Mouse (Mus musculus) thymus, adult 2 months (tissue): ENCODE results near the gene Tnk1. TPM values are rescaled to one million over a fixed set of nuclear protein-coding genes. Genes with fewer than 3 reads are reported as not detected.

Experiments
- DNase-seq: peaks from one replicate; pipeline ENCODE4 v3.0.0; 2021
- H3K27ac ChIP-seq: fragments of 200-500 bp; 2 replicates; pipeline ENCODE4 v1.5.1; 2012; ENCODE audit warnings: low read length, control low read depth; ENCODE audit not compliant: control insufficient read depth, insufficient read depth
- H3K27me3 ChIP-seq: fragments of 200-500 bp; 2 replicates; pipeline ENCODE4 v1.6.1; 2012; ENCODE audit warnings: mild to moderate bottlenecking, low read length, moderate library complexity, mixed read lengths; ENCODE audit not compliant: control insufficient read depth, insufficient read depth
- H3K36me3 ChIP-seq: fragments of 200-500 bp; 2 replicates; pipeline ENCODE4 v1.6.1; 2012; ENCODE audit warnings: mild to moderate bottlenecking, low read length, moderate library complexity; ENCODE audit not compliant: control insufficient read depth, insufficient read depth
- H3K4me1 ChIP-seq: fragments of 200-500 bp; replicated peaks from 2 replicates; pipeline ENCODE4 v1.6.1; 2012; ENCODE audit warnings: low read length; ENCODE audit not compliant: control insufficient read depth, insufficient read depth
- H3K4me3 ChIP-seq: fragments of 200-500 bp; 2 replicates; pipeline ENCODE4 v1.5.1; 2012; ENCODE audit warnings: mild to moderate bottlenecking, low read length, control low read depth, moderate library complexity; ENCODE audit not compliant: control insufficient read depth, insufficient read depth
- CTCF ChIP-seq: fragments of 200-500 bp; IDR thresholded peaks from 2 replicates; pipeline ENCODE4 v1.5.1; 2012; ENCODE audit warnings: mild to moderate bottlenecking, control low read depth, low read length, moderate library complexity, borderline replicate concordance; ENCODE audit not compliant: control insufficient read depth, poor library complexity, insufficient read depth; ENCODE audit errors: extremely low read depth
- POLR2A ChIP-seq: fragments of 200-500 bp; IDR thresholded peaks from 2 replicates; pipeline ENCODE4 v1.6.1; 2012; ENCODE audit warnings: mild to moderate bottlenecking, low read length, control low read depth, moderate library complexity; ENCODE audit not compliant: control insufficient read depth, poor library complexity, insufficient read depth; ENCODE audit errors: extremely low read depth
- WGBS: fragments of 180-500 bp; shearing (Covaris S2); methylation state at CpG from one replicate; pipeline ENCODE4 v1.1.7; 2018; 5-methylcytosine and 5-hydroxymethylcytosine counted together
- polyA plus RNA-seq: library from polyadenylated mRNA; depleted of rRNA; stranded (reverse); fragments of >200 nt; gene quantifications from 2 replicates; pipeline ENCODE4 v1.2.3, GENCODE M21; 2012; rRNA removed

Gene Tnk1
- polyA plus RNA-seq, 1 experiment, result 3.1 TPM

DNA sequence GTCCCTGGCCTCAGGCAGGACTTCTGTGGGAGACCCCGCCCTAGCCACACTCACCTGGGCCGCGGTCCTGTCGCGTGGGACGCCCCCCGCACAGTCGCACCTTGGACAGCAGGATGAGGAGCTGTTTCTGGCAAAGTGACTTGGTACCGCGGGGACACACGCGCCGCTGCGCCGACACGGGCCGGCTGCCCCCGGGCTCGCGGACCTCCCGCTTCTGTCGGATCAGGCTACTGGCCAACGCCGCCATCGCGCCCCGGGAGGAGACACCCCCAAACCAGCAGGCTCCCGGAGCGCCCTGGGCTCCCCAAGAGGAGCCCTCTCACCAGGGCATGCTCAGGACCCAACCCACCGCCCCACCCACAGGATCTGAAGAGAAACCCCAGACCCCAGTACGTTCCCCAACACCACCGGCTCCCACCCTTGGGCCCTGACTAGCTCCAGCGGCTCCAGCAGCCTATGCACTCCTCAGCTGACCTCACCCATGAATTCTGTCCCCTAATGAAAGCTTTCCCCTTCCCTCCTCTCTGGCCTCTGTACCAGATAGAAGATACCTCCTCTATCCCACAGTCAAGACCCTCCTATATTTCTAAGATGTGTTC lies 57.1 kb downstream of the Tnk1 start, which contains the start of gene Fgf11:
TSS of gene Fgf11 (minus strand) at position 479 of the 599 bp plus-strand sequence.
- DNase-seq, result no peak
- H3K27me3 ChIP-seq, result peaks cover 20% of the 10 kb centered on the region; the same call in 1 of the 2 replicates
- peaks cover 36% of the 10 kb centered on the region for H3K4me1 ChIP-seq
- TF ChIP-seq CTCF (no peak), POLR2A (no peak)
- no peak within 1 kb of the TSS for H3K27ac ChIP-seq
- WGBS, result 9% methylated on average over 33 of the region's 33 CpGs
- peak within 1 kb of the TSS; percentile 50 for H3K4me3 ChIP-seq
- no peaks in the 10 kb centered on the region for H3K36me3 ChIP-seq

Other genes starting within 250 kb of the Tnk1 start
- not detected in 2 replicates for gene Shbg, start 240.8 kb downstream of the Tnk1 start, polyA plus RNA-seq
- 0.67 and 0.73 TPM in 2 replicates for gene Sat2, start 236.7 kb downstream of the Tnk1 start, polyA plus RNA-seq
- gene Fxr2, start 225.7 kb downstream of the Tnk1 start, polyA plus RNA-seq, result 94.1 and 96.0 TPM in 2 replicates
- 0.24 and 0.52 TPM in 2 replicates for gene Sox15, start 203.4 kb downstream of the Tnk1 start, polyA plus RNA-seq
- gene Mpdu1, start 196.1 kb downstream of the Tnk1 start, polyA plus RNA-seq, result 174 and 178 TPM in 2 replicates
- 101 and 117 TPM in 2 replicates for gene Cd68, start 192.6 kb downstream of the Tnk1 start, polyA plus RNA-seq
- gene Eif4a1, start 186.3 kb downstream of the Tnk1 start, polyA plus RNA-seq, result 669 and 722 TPM in 2 replicates
- 83.3 and 89.1 TPM in 2 replicates for gene Senp3, start 176.6 kb downstream of the Tnk1 start, polyA plus RNA-seq
- 2.2 and 3.0 TPM in 2 replicates for gene Tnfsf13, start 172.9 kb downstream of the Tnk1 start, polyA plus RNA-seq
- 12.2 and 16.3 TPM in 2 replicates for gene Tnfsf12, start 162.9 kb downstream of the Tnk1 start, polyA plus RNA-seq
- 2.7 and 3.4 TPM in 2 replicates for gene Tnfsfm13, start 162.6 kb downstream of the Tnk1 start, polyA plus RNA-seq
- gene Polr2a, start 100.1 kb downstream of the Tnk1 start, polyA plus RNA-seq, result 113 and 125 TPM in 2 replicates
- gene Slc35g3, start 96.8 kb downstream of the Tnk1 start, polyA plus RNA-seq, result 0.08 and 0.29 TPM in 2 replicates
- gene Zbtb4, start 92.8 kb downstream of the Tnk1 start, polyA plus RNA-seq, result 32.2 and 35.6 TPM in 2 replicates
- 12.9 and 15.7 TPM in 2 replicates for gene Chrnb1, start 62.8 kb downstream of the Tnk1 start, polyA plus RNA-seq
- 1.7 and 2.4 TPM in 2 replicates for gene Fgf11, start 56.9 kb downstream of the Tnk1 start, polyA plus RNA-seq
- 4.7 and 5.1 TPM in 2 replicates for gene Tmem102, start 53.1 kb downstream of the Tnk1 start, polyA plus RNA-seq
- 0.05 TPM in 1 of 2 replicates, not detected in the other for gene Gm39566, start 43.4 kb downstream of the Tnk1 start, polyA plus RNA-seq
- gene Spem2, start 40.3 kb downstream of the Tnk1 start, polyA plus RNA-seq, result 0.22 TPM in 1 of 2 replicates, not detected in the other
- 0.20 and 0.61 TPM in 2 replicates for gene Spem1, start 36.5 kb downstream of the Tnk1 start, polyA plus RNA-seq
- 14.4 and 15.3 TPM in 2 replicates for gene Nlgn2, start 20.9 kb downstream of the Tnk1 start, polyA plus RNA-seq
- gene Tmem256, start 20.2 kb downstream of the Tnk1 start, polyA plus RNA-seq, result 160 and 224 TPM in 2 replicates
- gene Plscr3, start 12.4 kb downstream of the Tnk1 start, polyA plus RNA-seq, result 132 and 142 TPM in 2 replicates
- not detected in 2 replicates for gene Tmem95, start 19.3 kb upstream of the Tnk1 start, polyA plus RNA-seq
- 6.2 and 8.0 TPM in 2 replicates for gene Kctd11, start 22.7 kb upstream of the Tnk1 start, polyA plus RNA-seq
- gene Acap1, start 36.8 kb upstream of the Tnk1 start, polyA plus RNA-seq, result 405 and 462 TPM in 2 replicates
- gene 2810408A11Rik, start 42.3 kb upstream of the Tnk1 start, polyA plus RNA-seq, result 7.1 and 10.2 TPM in 2 replicates
- gene Neurl4, start 42.3 kb upstream of the Tnk1 start, polyA plus RNA-seq, result 85.3 and 90.7 TPM in 2 replicates
- gene Gps2, start 55.2 kb upstream of the Tnk1 start, polyA plus RNA-seq, result 236 and 272 TPM in 2 replicates
- 618 and 719 TPM in 2 replicates for gene Eif5a, start 63.2 kb upstream of the Tnk1 start, polyA plus RNA-seq
- 20.0 and 49.6 TPM in 2 replicates for gene Ybx2, start 77.1 kb upstream of the Tnk1 start, polyA plus RNA-seq
- gene Slc2a4, start 89.5 kb upstream of the Tnk1 start, polyA plus RNA-seq, result 36.3 and 58.9 TPM in 2 replicates
- gene Cldn7, start 106.0 kb upstream of the Tnk1 start, polyA plus RNA-seq, result 6.0 and 6.5 TPM in 2 replicates
- gene Ctdnep1, start 122.4 kb upstream of the Tnk1 start, polyA plus RNA-seq, result 133 and 148 TPM in 2 replicates
- 69.4 and 75.3 TPM in 2 replicates for gene Elp5, start 123.8 kb upstream of the Tnk1 start, polyA plus RNA-seq
- 270 and 395 TPM in 2 replicates for gene Gabarap, start 132.4 kb upstream of the Tnk1 start, polyA plus RNA-seq
- 36.5 and 43.4 TPM in 2 replicates for gene Phf23, start 137.0 kb upstream of the Tnk1 start, polyA plus RNA-seq
- gene Dvl2, start 141.9 kb upstream of the Tnk1 start, polyA plus RNA-seq, result 52.4 and 55.7 TPM in 2 replicates
- 88.5 and 110 TPM in 2 replicates for gene Acadvl, start 156.7 kb upstream of the Tnk1 start, polyA plus RNA-seq
- 71.7 and 72.1 TPM in 2 replicates for gene Dlg4, start 158.2 kb upstream of the Tnk1 start, polyA plus RNA-seq
- 1.3 TPM in 1 of 2 replicates, not detected in the other for gene Asgr1, start 195.4 kb upstream of the Tnk1 start, polyA plus RNA-seq
- gene Asgr2, start 233.9 kb upstream of the Tnk1 start, polyA plus RNA-seq, result 0.65 and 1.2 TPM in 2 replicates